Mouse (Mus musculus) E14TG2a.4 (cell line): ENCODE data around the gene Ppp6c.

ENCODE experiments used
- CTCF ChIP-seq: conservative IDR thresholded peaks from 2 replicates; pipeline ENCODE4 v1.5.1; 2014; ENCODE audit warnings: low read length
- NANOG ChIP-seq: IDR thresholded peaks from 2 replicates; pipeline ENCODE4 v1.6.1; 2014; ENCODE audit warnings: borderline replicate concordance, low read length, mixed read lengths

DNA sequence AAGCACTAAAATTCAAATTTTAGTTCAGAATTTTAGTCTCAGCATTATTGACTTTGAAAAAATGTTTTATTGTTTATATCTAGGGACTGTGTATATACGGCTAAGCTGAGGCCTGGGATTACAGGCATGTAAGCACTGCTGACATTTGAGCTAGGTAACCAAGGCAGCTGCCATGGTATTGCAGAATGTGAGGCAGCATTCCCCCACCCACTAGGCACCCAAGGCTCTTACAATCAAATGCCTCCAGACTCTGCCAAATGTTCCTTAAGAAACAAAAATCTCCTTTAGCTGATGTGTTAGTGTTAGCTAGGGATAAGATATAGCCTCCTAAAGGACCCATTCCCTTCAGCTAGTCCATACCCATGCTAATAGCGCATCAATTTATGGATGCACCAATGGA, 42.7 kb downstream of the Ppp6c start:
- TF ChIP-seq CTCF (no peak), NANOG (no peak)
